Mouse (Mus musculus): ENCODE measurements around the gene Snrpd2.
"Not testable (repeated sequence)": the region's sequence is repeated elsewhere in the genome, so short reads cannot be mapped to it uniquely, and the experiment has no call there.

Snrpd2 gene

GRCm38 (mm10) chr7:19148875-19149541 is 514 bp upstream of the Snrpd2 start, which contains the start of gene Qpctl:
Qpctl (minus strand) TSS chr7:19149291.
- DNase-seq (ENCODE audit: low spot score in 2 of 2): peak; percentile 97 to 99

GRCm38 (mm10) chr7:19151121-19151520 is 1.6 kb downstream of the Snrpd2 start:
- DNase-seq (ENCODE audit: low spot score in 2 of 2): not testable (repeated sequence)

- DNase-seq (ENCODE audit: low spot score in 2 of 2): no peak
Measured at GRCm38 (mm10) chr7:19154796-19155195, 5.3 kb downstream of the Snrpd2 start.

GRCm38 (mm10) chr7:19155825-19156475 is 6.4 kb downstream of the Snrpd2 start:
- no peak for DNase-seq (ENCODE audit: low spot score in 2 of 2)

- peak; percentile 89 to 91 for DNase-seq (ENCODE audit: low spot score in 2 of 2)
Measured at GRCm38 (mm10) chr7:19157160-19157800, 7.8 kb downstream of the Snrpd2 start.

GRCm38 (mm10) chr7:19158601-19159000 is 9.1 kb downstream of the Snrpd2 start:
- DNase-seq (ENCODE audit: low spot score in 2 of 2): no peak

GRCm38 (mm10) chr7:19159411-19159810 is 9.9 kb downstream of the Snrpd2 start:
- DNase-seq (ENCODE audit: low spot score in 2 of 2): no peak

- no peak for DNase-seq (ENCODE audit: low spot score in 2 of 2)
Measured at GRCm38 (mm10) chr7:19160115-19160514, 10.6 kb downstream of the Snrpd2 start.

- no peak for DNase-seq (ENCODE audit: low spot score in 2 of 2)
Measured at GRCm38 (mm10) chr7:19162928-19163327, 13.4 kb downstream of the Snrpd2 start.

GRCm38 (mm10) chr7:19163752-19164151 is 14.2 kb downstream of the Snrpd2 start:
- no peak for DNase-seq (ENCODE audit: low spot score in 2 of 2)

GRCm38 (mm10) chr7:19164189-19164588 is 14.7 kb downstream of the Snrpd2 start:
- no peak for DNase-seq (ENCODE audit: low spot score in 2 of 2)

GRCm38 (mm10) chr7:19164978-19165377 is 15.5 kb downstream of the Snrpd2 start:
- no peak for DNase-seq (ENCODE audit: low spot score in 2 of 2)

- no peak for DNase-seq (ENCODE audit: low spot score in 2 of 2)
Measured at GRCm38 (mm10) chr7:19165656-19166423, 16.3 kb downstream of the Snrpd2 start, which contains the start of gene Gipr. Gipr (minus strand) TSS chr7:19166127.

GRCm38 (mm10) chr7:19166990-19167389 is 17.5 kb downstream of the Snrpd2 start:
- DNase-seq (ENCODE audit: low spot score in 2 of 2): no peak

- no peak for DNase-seq (ENCODE audit: low spot score in 2 of 2)
Measured at GRCm38 (mm10) chr7:19169506-19169905, 20.0 kb downstream of the Snrpd2 start.

GRCm38 (mm10) chr7:19170142-19170541 is 20.6 kb downstream of the Snrpd2 start:
- DNase-seq (ENCODE audit: low spot score in 2 of 2): no peak

- DNase-seq (ENCODE audit: low spot score in 2 of 2): no peak
Measured at GRCm38 (mm10) chr7:19171831-19172230, 22.3 kb downstream of the Snrpd2 start.

GRCm38 (mm10) chr7:19172874-19173273 is 23.4 kb downstream of the Snrpd2 start:
- DNase-seq (ENCODE audit: low spot score in 2 of 2): peak in 1 of 2 experiments; percentile 63

- no peak for DNase-seq (ENCODE audit: low spot score in 2 of 2)
Measured at GRCm38 (mm10) chr7:19175708-19176515, 26.4 kb downstream of the Snrpd2 start, which contains the start of gene Eml2. Eml2 (plus strand) TSS chr7:19176421.

GRCm38 (mm10) chr7:19176516-19176947 is 27.0 kb downstream of the Snrpd2 start:
- DNase-seq (ENCODE audit: low spot score in 2 of 2): no peak

- DNase-seq (ENCODE audit: low spot score in 2 of 2): no peak
Measured at GRCm38 (mm10) chr7:19177216-19177615, 27.7 kb downstream of the Snrpd2 start.
